Mouse (Mus musculus): ENCODE data around the gene Sfmbt1. TPM values are rescaled to one million over a fixed set of nuclear protein-coding genes. Genes with fewer than 3 reads are reported as not detected.
"Not testable (repeated sequence)": the region's sequence is repeated elsewhere in the genome, so short reads cannot be mapped to it uniquely, and the experiment has no call there.

Gene Sfmbt1
- polyA plus RNA-seq, 1 experiment from 2014 or later, result 14.1 TPM

DNA sequence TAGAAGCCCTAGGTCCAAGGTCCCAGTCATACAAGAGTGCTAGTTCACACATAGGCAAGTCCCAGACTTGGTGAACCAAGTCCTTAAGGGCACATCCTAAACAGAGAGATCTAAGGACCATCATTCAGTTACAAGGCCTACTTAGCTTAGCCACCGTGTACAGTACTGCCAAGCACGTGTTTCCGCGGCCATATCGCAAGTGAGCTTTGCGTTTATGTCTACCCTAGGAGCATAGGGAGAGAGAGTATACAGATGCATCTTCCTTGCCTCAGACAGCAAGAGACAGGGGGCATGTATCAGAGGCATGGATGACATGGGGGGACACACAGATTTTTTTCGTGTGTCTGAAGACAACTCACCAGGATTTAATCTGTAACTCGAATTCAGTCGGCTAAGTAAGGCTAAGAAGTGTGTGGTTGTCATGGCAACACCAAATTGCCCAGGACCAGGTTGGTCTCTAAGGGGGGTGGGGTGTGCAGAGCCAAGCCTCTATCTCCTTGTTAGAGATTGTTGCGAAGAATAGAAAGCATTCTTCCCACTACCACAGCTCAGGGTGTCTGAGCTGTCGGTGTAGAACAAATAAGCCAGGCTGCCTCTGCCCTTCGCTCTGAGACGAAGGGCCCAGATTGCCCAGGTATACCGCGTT is 17.1 kb upstream of the Sfmbt1 start:
- H3K9ac ChIP-seq, result no peak overlapping the region
- H3K4me3 ChIP-seq, result no peak overlapping the region
- no peaks in the 10 kb centered on the region for H3K27me3 ChIP-seq
- no peak for ATAC-seq (ENCODE audit: insufficient number of reproducible peaks, low FRiP score, low TSS enrichment, low read depth)
- WGBS, result 82% methylated on average over 15 of the region's 15 CpGs
- H3K4me2 ChIP-seq, result no peak overlapping the region
- H3K9me3 ChIP-seq, result no peaks in the 10 kb centered on the region
- no peak overlapping the region for H3K27ac ChIP-seq
- H3K36me3 ChIP-seq, result 0 out of 2 replicates have a peak, but pooled peaks cover 6% of the 10 kb centered on the region
- H3K4me1 ChIP-seq, result peaks cover 4% of the 10 kb centered on the region; the same call in 1 of the 2 replicates

- H3K4me2 ChIP-seq, result no peak overlapping the region
- no peak overlapping the region for H3K27ac ChIP-seq
- H3K9me3 ChIP-seq, result no peaks in the 10 kb centered on the region
- 36% methylated on average over 8 of the region's 8 CpGs for WGBS
- ATAC-seq (ENCODE audit: insufficient number of reproducible peaks, low FRiP score, low TSS enrichment, low read depth), result no peak
- peaks cover 4% of the 10 kb centered on the region; the same call in 1 of the 2 replicates for H3K4me1 ChIP-seq
- H3K27me3 ChIP-seq, result no peaks in the 10 kb centered on the region
- no peak overlapping the region for H3K4me3 ChIP-seq
- H3K36me3 ChIP-seq, result no peaks in the 10 kb centered on the region
- H3K9ac ChIP-seq, result no peak overlapping the region
Observed at GRCm38 (mm10) chr14:30699656-30700055, 15.0 kb upstream of the Sfmbt1 start.

DNA sequence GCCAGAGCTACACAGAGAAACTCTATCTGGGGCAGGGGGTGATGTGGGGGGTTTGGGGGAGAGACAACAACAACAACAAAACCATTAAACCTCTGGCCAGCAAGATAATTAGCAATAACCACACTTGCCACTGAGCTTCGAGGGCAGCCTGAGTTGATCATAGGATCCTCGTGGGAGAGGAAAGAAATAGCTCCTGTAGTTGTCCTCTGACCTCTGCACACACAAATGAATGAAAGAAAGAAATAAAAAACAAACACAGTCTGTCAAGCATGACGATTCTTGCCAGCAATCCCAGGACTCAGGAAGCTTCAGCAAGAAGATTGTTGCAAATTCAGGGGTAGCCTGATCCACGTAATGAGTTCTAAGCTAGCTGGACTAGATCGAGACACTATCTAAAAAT is 12.1 kb upstream of the Sfmbt1 start:
- no peak overlapping the region for H3K4me2 ChIP-seq
- no peak overlapping the region for H3K27ac ChIP-seq
- no peak for ATAC-seq (ENCODE audit: insufficient number of reproducible peaks, low FRiP score, low TSS enrichment, low read depth)
- 58% methylated on average over 5 of the region's 5 CpGs for WGBS
- no peaks in the 10 kb centered on the region for H3K36me3 ChIP-seq
- no peaks in the 10 kb centered on the region for H3K4me1 ChIP-seq
- H3K9ac ChIP-seq, result no peak overlapping the region
- H3K4me3 ChIP-seq, result no peak overlapping the region
- no peaks in the 10 kb centered on the region for H3K27me3 ChIP-seq
- H3K9me3 ChIP-seq, result no peaks in the 10 kb centered on the region

GRCm38 (mm10) chr14:30703079-30703478 is 11.6 kb upstream of the Sfmbt1 start:
- Histone ChIP-seq H3K9me3 (no peaks in the 10 kb centered on the region), H3K27ac (no peak overlapping the region), H3K9ac (no peak overlapping the region), H3K36me3 (no peaks in the 10 kb centered on the region), H3K27me3 (no peaks in the 10 kb centered on the region), H3K4me2 (no peak overlapping the region), H3K4me1 (no peaks in the 10 kb centered on the region), H3K4me3 (no peak overlapping the region)
- ATAC-seq (ENCODE audit: insufficient number of reproducible peaks, low FRiP score, low TSS enrichment, low read depth), result no peak
- 81% methylated on average over 5 of the region's 5 CpGs for WGBS

GRCm38 (mm10) chr14:30704098-30704855 is 10.4 kb upstream of the Sfmbt1 start:
- Histone ChIP-seq H3K27ac (no peak overlapping the region), H3K9me3 (no peaks in the 10 kb centered on the region), H3K36me3 (no peaks in the 10 kb centered on the region), H3K27me3 (no peaks in the 10 kb centered on the region), H3K4me3 (no peak overlapping the region), H3K4me1 (no peaks in the 10 kb centered on the region), H3K4me2 (no peak overlapping the region), H3K9ac (no peak overlapping the region)
- no peak for ATAC-seq (ENCODE audit: insufficient number of reproducible peaks, low FRiP score, low TSS enrichment, low read depth)
- WGBS, result 74% methylated on average over 8 of the region's 8 CpGs

DNA sequence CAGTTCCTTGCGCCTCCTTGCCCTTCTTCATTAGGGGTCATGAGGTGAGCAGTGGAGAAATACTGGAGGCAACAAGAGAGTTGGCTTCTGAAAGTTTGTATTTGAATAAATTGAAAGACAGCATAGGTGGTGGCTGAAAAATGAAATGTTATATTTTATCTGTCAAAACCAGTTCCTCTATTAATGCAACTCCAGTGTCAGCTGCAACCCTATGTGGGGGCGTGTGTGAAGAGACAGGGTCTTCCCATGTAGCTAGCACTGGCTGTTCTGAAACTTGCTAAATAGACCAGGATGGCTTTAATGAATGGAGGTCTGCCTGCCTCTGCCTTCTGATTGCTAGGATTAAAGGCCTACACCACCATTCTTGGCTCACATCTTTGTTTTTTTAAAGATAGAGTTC is 2.8 kb upstream of the Sfmbt1 start:
- H3K4me3 ChIP-seq, result no peak overlapping the region
- peaks cover 11% of the 10 kb centered on the region for H3K27me3 ChIP-seq
- H3K36me3 ChIP-seq, result no peaks in the 10 kb centered on the region
- no peaks in the 10 kb centered on the region for H3K9me3 ChIP-seq
- no peak for ATAC-seq (ENCODE audit: insufficient number of reproducible peaks, low FRiP score, low TSS enrichment, low read depth)
- 93% methylated on average over 2 of the region's 2 CpGs for WGBS
- H3K4me1 ChIP-seq, result peaks cover 9% of the 10 kb centered on the region; the same call in 1 of the 2 replicates
- H3K9ac ChIP-seq, result no peak overlapping the region
- H3K27ac ChIP-seq, result no peak overlapping the region
- H3K4me2 ChIP-seq, result no peak overlapping the region

DNA sequence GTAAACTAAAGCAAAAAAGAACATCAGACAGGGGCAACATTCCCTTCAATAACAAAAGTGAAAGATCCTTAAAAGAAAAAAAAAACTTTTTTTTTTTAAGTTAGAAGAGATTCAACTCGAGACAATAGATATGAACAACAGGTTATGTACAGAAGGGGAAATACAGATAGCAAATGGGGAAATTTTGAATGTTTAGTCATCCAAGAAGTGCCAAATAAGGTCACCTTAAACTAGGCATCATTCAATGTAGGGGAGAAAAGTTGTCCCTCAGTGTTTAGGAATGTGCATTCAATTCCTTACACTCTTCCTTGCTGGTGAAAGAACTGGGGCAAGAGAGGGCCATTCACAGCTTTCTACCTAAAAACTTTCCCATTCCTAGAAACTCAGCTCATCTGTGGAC is 880 bp upstream of the Sfmbt1 start:
- no peak overlapping the region for H3K9ac ChIP-seq
- H3K4me3 ChIP-seq, result no peak overlapping the region
- H3K27me3 ChIP-seq, result peaks cover 11% of the 10 kb centered on the region
- H3K27ac ChIP-seq, result no peak overlapping the region
- no peak for ATAC-seq (ENCODE audit: insufficient number of reproducible peaks, low FRiP score, low TSS enrichment, low read depth)
- H3K4me2 ChIP-seq, result no peak overlapping the region
- H3K9me3 ChIP-seq, result no peaks in the 10 kb centered on the region
- WGBS, result 73% methylated on average over 1 of the region's 1 CpGs
- peaks cover 9% of the 10 kb centered on the region; the same call in 1 of the 2 replicates for H3K4me1 ChIP-seq
- no peaks in the 10 kb centered on the region for H3K36me3 ChIP-seq

GRCm38 (mm10) chr14:30715618-30716050 is 985 bp downstream of the Sfmbt1 start:
- WGBS, result under 1% methylated on average over 56 of the region's 68 CpGs
- peak; percentile 87 for ATAC-seq (ENCODE audit: insufficient number of reproducible peaks, low FRiP score, low TSS enrichment, low read depth)
- peaks cover 11% of the 10 kb centered on the region for H3K27me3 ChIP-seq
- peaks cover 9% of the 10 kb centered on the region; the same call in 1 of the 2 replicates for H3K4me1 ChIP-seq
- peak overlapping the region; percentile 90 for H3K9ac ChIP-seq
- no peaks in the 10 kb centered on the region for H3K9me3 ChIP-seq
- H3K4me3 ChIP-seq, result peak overlapping the region; percentile 87
- H3K4me2 ChIP-seq, result peak overlapping the region; percentile 87
- H3K27ac ChIP-seq, result peak overlapping the region; percentile 91
- no peaks in the 10 kb centered on the region for H3K36me3 ChIP-seq

- peak; percentile 25; the same call in 1 of the 2 replicates for ATAC-seq (ENCODE audit: insufficient number of reproducible peaks, low FRiP score, low TSS enrichment, low read depth)
- Histone ChIP-seq H3K9ac (peak overlapping the region; percentile 90), H3K9me3 (no peaks in the 10 kb centered on the region), H3K36me3 (no peaks in the 10 kb centered on the region), H3K27ac (peak overlapping the region; percentile 91), H3K27me3 (peaks cover 11% of the 10 kb centered on the region), H3K4me2 (peak overlapping the region; percentile 87), H3K4me1 (peaks cover 9% of the 10 kb centered on the region; the same call in 1 of the 2 replicates), H3K4me3 (peak overlapping the region; percentile 87)
- WGBS, result under 1% methylated on average over 79 of the region's 106 CpGs
Observed at GRCm38 (mm10) chr14:30716051-30716952, 1.7 kb downstream of the Sfmbt1 start.

- Histone ChIP-seq H3K27me3 (peaks cover 11% of the 10 kb centered on the region), H3K4me1 (peaks cover 9% of the 10 kb centered on the region; the same call in 1 of the 2 replicates), H3K4me3 (peak overlapping the region; percentile 87), H3K27ac (no peak overlapping the region), H3K4me2 (peak overlapping the region; percentile 87), H3K9me3 (no peaks in the 10 kb centered on the region), H3K36me3 (no peaks in the 10 kb centered on the region), H3K9ac (peak overlapping the region; percentile 90)
- 7% methylated on average over 7 of the region's 7 CpGs for WGBS
- no peak for ATAC-seq (ENCODE audit: insufficient number of reproducible peaks, low FRiP score, low TSS enrichment, low read depth)
Observed at GRCm38 (mm10) chr14:30716953-30717285, 2.3 kb downstream of the Sfmbt1 start.

DNA sequence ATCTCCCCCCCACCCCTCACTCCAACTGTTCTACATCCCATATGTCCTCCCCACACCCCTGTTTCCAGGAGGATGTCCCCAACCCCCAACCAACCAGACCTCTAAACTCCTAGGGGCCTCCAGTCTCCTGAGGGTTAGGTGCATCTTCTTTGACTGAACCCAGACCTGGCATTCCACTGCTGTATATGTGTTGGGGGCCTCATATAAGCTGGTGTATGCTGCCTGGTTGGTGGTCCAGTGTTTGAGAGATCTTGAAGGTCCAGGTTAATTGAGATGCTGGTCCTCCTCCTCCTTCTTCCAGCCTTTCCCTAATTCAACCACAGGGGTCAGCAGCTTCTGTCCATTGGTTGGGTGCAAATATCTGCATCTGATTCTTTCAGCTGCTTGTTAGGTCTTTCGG is 4.0 kb downstream of the Sfmbt1 start:
- not testable (repeated sequence) for H3K27ac ChIP-seq; H3K4me2 ChIP-seq; ATAC-seq (ENCODE audit: insufficient number of reproducible peaks, low FRiP score, low TSS enrichment, low read depth); H3K36me3 ChIP-seq; H3K4me1 ChIP-seq; H3K9ac ChIP-seq; H3K9me3 ChIP-seq; H3K4me3 ChIP-seq
- peaks cover 11% of the 10 kb centered on the region for H3K27me3 ChIP-seq
- 100% methylated on average over 1 of the region's 1 CpGs for WGBS

Measured in limb, embryonic 15.5 days (tissue).